Mouse (Mus musculus) MEL (cell line): ENCODE measurements around the gene Snx15. TPM values are rescaled to one million over a fixed set of nuclear protein-coding genes. Genes with fewer than 3 reads are reported as not detected.

Source experiments
- DNase-seq: peaks from one replicate; pipeline ENCODE4 v3.0.0; 2011; ENCODE audit warnings: low read depth, low spot score
- H3K27ac ChIP-seq: 2 replicates; pipeline ENCODE4 v1.5.1; 2012; ENCODE audit warnings: low read depth, mild to moderate bottlenecking, control low read depth, low read length, moderate library complexity; ENCODE audit not compliant: control insufficient read depth
- H3K27me3 ChIP-seq, 2 experiments: fragments of 150-350 bp in 1 of 2; sonication (generic) in 1 of 2; 2 replicates each; pipeline ENCODE4 v1.6.1; 2012; ENCODE audit warnings: low read length in 2 of 2, mild to moderate bottlenecking in 2 of 2, improper control_type of control experiment in 1 of 2, moderate library complexity in 1 of 2; ENCODE audit not compliant: insufficient read depth in 2 of 2, control insufficient read depth in 1 of 2
- H3K36me3 ChIP-seq, 2 experiments: 2 replicates each; pipeline ENCODE4 v1.6.1; 2012 to 2014; ENCODE audit warnings: low read length in 2 of 2, improper control_type of control experiment in 1 of 2, inconsistent platforms in 1 of 2, mild to moderate bottlenecking in 1 of 2; ENCODE audit not compliant: insufficient read depth in 2 of 2, control insufficient read depth in 1 of 2
- H3K4me1 ChIP-seq, 2 experiments: fragments of 150-350 bp in 1 of 2; sonication (generic) in 1 of 2; 2 replicates each; pipeline ENCODE4 v1.6.1; 2012; ENCODE audit warnings: low read length in 2 of 2, improper control_type of control experiment in 1 of 2, mild to moderate bottlenecking in 1 of 2; ENCODE audit not compliant: insufficient read depth in 2 of 2, control insufficient read depth in 1 of 2
- H3K4me3 ChIP-seq, 2 experiments: fragments of 150-350 bp in 1 of 2; sonication (generic) in 1 of 2; 2 replicates each; pipeline ENCODE4 v1.5.1; 2012; ENCODE audit warnings: low read depth in 2 of 2, low read length in 2 of 2, mild to moderate bottlenecking in 2 of 2, moderate library complexity in 2 of 2, control low read depth in 1 of 2, improper control_type of control experiment in 1 of 2; ENCODE audit not compliant: control insufficient read depth in 1 of 2, insufficient read depth in 1 of 2
- H3K79me2 ChIP-seq: 2 replicates; pipeline ENCODE4 v1.6.1; 2012; ENCODE audit warnings: mild to moderate bottlenecking, low read length, moderate library complexity; ENCODE audit not compliant: control insufficient read depth, poor library complexity, insufficient read depth
- H3K9ac ChIP-seq: 2 replicates; pipeline ENCODE4 v1.6.1; 2012; ENCODE audit warnings: low read depth, mild to moderate bottlenecking, control low read depth, low read length, moderate library complexity; ENCODE audit not compliant: control insufficient read depth, poor library complexity, severe bottlenecking
- H3K9me3 ChIP-seq: fragments of 150-350 bp; sonication (generic); replicated peaks from 2 replicates; pipeline ENCODE4 v1.6.1; 2012; ENCODE audit warnings: mild to moderate bottlenecking, low read length, improper control_type of control experiment, moderate library complexity; ENCODE audit not compliant: insufficient read depth
- CHD1 ChIP-seq: IDR thresholded peaks from 2 replicates; pipeline ENCODE4 v1.6.1; 2012; ENCODE audit warnings: low read depth, mild to moderate bottlenecking, inconsistent platforms, low read length, improper control_type of control experiment
- CHD2 ChIP-seq: IDR thresholded peaks from 2 replicates; pipeline ENCODE4 v1.6.1; 2011; ENCODE audit warnings: low read length, improper control_type of control experiment
- CTCF ChIP-seq, 3 experiments: IDR thresholded peaks in 2 of 3; conservative IDR thresholded peaks in 1 of 3; 2 replicates each; pipeline ENCODE4 v1.5.1; 2011 to 2012; ENCODE audit warnings: low read length in 3 of 3, low read depth in 2 of 3, mild to moderate bottlenecking in 2 of 3, improper control_type of control experiment in 1 of 3, inconsistent platforms in 1 of 3, mixed read lengths in 1 of 3, moderate library complexity in 1 of 3; ENCODE audit not compliant: control insufficient read depth in 1 of 3, insufficient read depth in 1 of 3, poor library complexity in 1 of 3, severe bottlenecking in 1 of 3
- E2F4 ChIP-seq: IDR thresholded peaks from 2 replicates; pipeline ENCODE4 v1.6.1; 2011; ENCODE audit warnings: low read depth, low read length, improper control_type of control experiment, borderline replicate concordance
- ELF1 ChIP-seq: IDR thresholded peaks from 2 replicates; pipeline ENCODE4 v1.6.1; 2014; ENCODE audit warnings: low read depth, mild to moderate bottlenecking, inconsistent platforms, low read length, improper control_type of control experiment, moderate library complexity
- EP300 ChIP-seq, 2 experiments: IDR thresholded peaks; 2 replicates each; pipeline ENCODE4 v1.6.1; 2011; ENCODE audit warnings: improper control_type of control experiment in 2 of 2, low read length in 2 of 2, low read depth in 1 of 2, mild to moderate bottlenecking in 1 of 2
- GABPA ChIP-seq: IDR thresholded peaks from 2 replicates; pipeline ENCODE4 v1.6.1; 2012; ENCODE audit warnings: low read depth, mild to moderate bottlenecking, inconsistent platforms, low read length, improper control_type of control experiment, moderate library complexity
- GATA1 ChIP-seq: IDR thresholded peaks from 2 replicates; pipeline ENCODE4 v1.6.1; 2011; ENCODE audit warnings: low read depth, low read length, improper control_type of control experiment
- HCFC1 ChIP-seq: IDR thresholded peaks from 2 replicates; pipeline ENCODE4 v1.6.1; 2012; ENCODE audit warnings: low read depth, mild to moderate bottlenecking, inconsistent platforms, low read length, improper control_type of control experiment, moderate library complexity
- JUND ChIP-seq: IDR thresholded peaks from 2 replicates; pipeline ENCODE4 v1.6.1; 2011; ENCODE audit warnings: low read depth, mild to moderate bottlenecking, improper control_type of control experiment, low read length
- KAT2A ChIP-seq: conservative IDR thresholded peaks from 2 replicates; pipeline ENCODE4 v1.6.1; 2012; ENCODE audit warnings: low read depth, low read length, improper control_type of control experiment, inconsistent platforms
- MAFK ChIP-seq: IDR thresholded peaks from 2 replicates; pipeline ENCODE4 v1.6.1; 2011; ENCODE audit warnings: low read depth, mild to moderate bottlenecking, low read length, improper control_type of control experiment, borderline replicate concordance
- MEF2A ChIP-seq: IDR thresholded peaks from 2 replicates; pipeline ENCODE4 v1.6.1; 2014; ENCODE audit warnings: low read depth, mild to moderate bottlenecking, inconsistent platforms, low read length, improper control_type of control experiment; ENCODE audit not compliant: poor library complexity, insufficient replicate concordance, severe bottlenecking; ENCODE audit errors: extremely low read depth
- MXI1 ChIP-seq: IDR thresholded peaks from 2 replicates; pipeline ENCODE4 v1.6.1; 2011; ENCODE audit warnings: mild to moderate bottlenecking, low read depth, low read length, improper control_type of control experiment
- MYC ChIP-seq: IDR thresholded peaks from 2 replicates; pipeline ENCODE4 v1.6.1; 2011; ENCODE audit warnings: low read depth, mild to moderate bottlenecking, low read length, improper control_type of control experiment, moderate library complexity
- NELFE ChIP-seq: IDR thresholded peaks from 2 replicates; pipeline ENCODE4 v1.6.1; 2011; ENCODE audit warnings: low read depth, low read length, improper control_type of control experiment
- NRF1 ChIP-seq: IDR thresholded peaks from 2 replicates; pipeline ENCODE4 v1.6.1; 2014; ENCODE audit warnings: low read depth, mild to moderate bottlenecking, inconsistent platforms, low read length, improper control_type of control experiment, moderate library complexity; ENCODE audit not compliant: poor library complexity, insufficient read depth, severe bottlenecking
- POLR2AphosphoS2 ChIP-seq: IDR thresholded peaks from 2 replicates; pipeline ENCODE4 v1.6.1; 2011; ENCODE audit warnings: low read length, improper control_type of control experiment
- RAD21 ChIP-seq: IDR thresholded peaks from 2 replicates; pipeline ENCODE4 v1.6.1; 2011; ENCODE audit warnings: mild to moderate bottlenecking, low read depth, low read length, improper control_type of control experiment
- SIN3A ChIP-seq: IDR thresholded peaks from 2 replicates; pipeline ENCODE4 v1.6.1; 2012; ENCODE audit warnings: low read length, improper control_type of control experiment, inconsistent platforms
- SMC3 ChIP-seq: IDR thresholded peaks from 2 replicates; pipeline ENCODE4 v1.6.1; 2011; ENCODE audit warnings: low read depth, low read length, improper control_type of control experiment
- TAL1 ChIP-seq: IDR thresholded peaks from 2 replicates; pipeline ENCODE4 v1.6.1; 2012; ENCODE audit warnings: mild to moderate bottlenecking, inconsistent platforms, low read length, moderate library complexity, mixed read lengths
- TBP ChIP-seq: IDR thresholded peaks from 2 replicates; pipeline ENCODE4 v1.8.0; 2011; ENCODE audit warnings: low read depth, low read length, improper control_type of control experiment
- UBTF ChIP-seq: IDR thresholded peaks from 2 replicates; pipeline ENCODE4 v1.6.1; 2012; ENCODE audit warnings: low read depth, mild to moderate bottlenecking, inconsistent platforms, low read length, improper control_type of control experiment, moderate library complexity, borderline replicate concordance; ENCODE audit not compliant: insufficient read depth
- USF1 ChIP-seq: IDR thresholded peaks from 2 replicates; pipeline ENCODE4 v1.6.1; 2014; ENCODE audit warnings: low read depth, mild to moderate bottlenecking, inconsistent platforms, low read length, improper control_type of control experiment, moderate library complexity
- USF2 ChIP-seq, 2 experiments: IDR thresholded peaks; 2 replicates each; pipeline ENCODE4 v1.6.1; 2011 to 2012; ENCODE audit warnings: improper control_type of control experiment in 2 of 2, low read length in 2 of 2, borderline replicate concordance in 1 of 2, inconsistent platforms in 1 of 2, low read depth in 1 of 2, mild to moderate bottlenecking in 1 of 2; ENCODE audit not compliant: insufficient read depth in 1 of 2
- ZC3H11A ChIP-seq: IDR thresholded peaks from 2 replicates; pipeline ENCODE4 v1.6.1; 2012; ENCODE audit warnings: low read depth, mild to moderate bottlenecking, inconsistent platforms, low read length, improper control_type of control experiment
- ZMIZ1 ChIP-seq: IDR thresholded peaks from 2 replicates; pipeline ENCODE4 v1.6.1; 2012; ENCODE audit warnings: low read depth, mild to moderate bottlenecking, inconsistent platforms, low read length, improper control_type of control experiment, moderate library complexity
- ZNF384 ChIP-seq: IDR thresholded peaks from 2 replicates; pipeline ENCODE4 v1.6.1; 2012; ENCODE audit warnings: low read depth, mild to moderate bottlenecking, inconsistent platforms, low read length, improper control_type of control experiment
- polyA plus RNA-seq, 2 experiments: library from polyadenylated mRNA; stranded (reverse) in 1 of 2; unstranded in 1 of 2; fragments of >175 nt in 1 of 2; fragments of >200 nt in 1 of 2; gene quantifications; 2 replicates each; pipeline versions ENCODE4 v1.2.1 to v1.2.4; 2012; ENCODE audit warnings: low replicate concordance in 2 of 2, low read depth in 1 of 2; ENCODE audit not compliant: insufficient read length in 2 of 2, insufficient read depth in 1 of 2, missing spikeins in 1 of 2
- total RNA-seq: library from RNA; depleted of rRNA; stranded (reverse); fragments of 300-350 nt; gene quantifications from 2 replicates; pipeline ENCODE4 v1.2.3, GENCODE M21; 2012

Gene Snx15
- total and polyA plus RNA-seq, 3 experiments, result 20.4 to 35.3 TPM; not detected in 1

GRCm38 (mm10) chr19:6088841-6089240 is 39.3 kb downstream of the Snx15 start:
- H3K36me3 ChIP-seq, result peaks cover 0 to 24% of the 10 kb centered on the region in 2 experiments
- peaks cover 30% of the 10 kb centered on the region for H3K79me2 ChIP-seq
- H3K27ac ChIP-seq, result no peak overlapping the region
- DNase-seq, result no peak
- TF ChIP-seq CHD1 (no peak), CTCF (IDR thresholded peaks at IDR 0.05 in 2 of 3, conservative IDR thresholded peaks at IDR 0.05 in 1 of 3; ENCODE audit: control insufficient read depth in 1 of 3, insufficient read depth in 1 of 3, low read depth in 2 of 3, low read length in 3 of 3, poor library complexity in 1 of 3, severe bottlenecking in 1 of 3) (no peak), EP300 (IDR thresholded peaks at IDR 0.05; ENCODE audit: low read depth in 1 of 2, low read length in 2 of 2) (no peak), ZC3H11A (no peak), USF2 (IDR thresholded peaks at IDR 0.05; ENCODE audit: borderline replicate concordance in 1 of 2, insufficient read depth in 1 of 2, low read depth in 1 of 2, low read length in 2 of 2) (no peak), SMC3 (no peak), SIN3A (no peak), KAT2A (no peak), NELFE (no peak), MEF2A (no peak), RAD21 (no peak), ELF1 (no peak), TAL1 (no peak), UBTF (no peak), NRF1 (no peak)
- H3K9me3 ChIP-seq, result no peaks in the 10 kb centered on the region
- peaks cover 0 to 2% of the 10 kb centered on the region in 2 experiments; a peak in 2 of 4 replicates for H3K4me1 ChIP-seq
- H3K9ac ChIP-seq, result no peak overlapping the region
- H3K4me3 ChIP-seq, result no peak overlapping the region
- H3K27me3 ChIP-seq, result no peaks in the 10 kb centered on the region

GRCm38 (mm10) chr19:6085417-6085879 is 42.7 kb downstream of the Snx15 start:
- Histone ChIP-seq H3K4me1 (peaks cover 0 to 5% of the 10 kb centered on the region in 2 experiments; a peak in 2 of 4 replicates), H3K27ac (peak overlapping the region; percentile 80), H3K9ac (peak overlapping the region; percentile 90), H3K9me3 (no peaks in the 10 kb centered on the region), H3K27me3 (no peaks in the 10 kb centered on the region), H3K36me3 (peaks cover 0 to 14% of the 10 kb centered on the region in 2 experiments), H3K79me2 (peaks cover 33% of the 10 kb centered on the region), H3K4me3 (peak overlapping the region; percentile 76 to 82)
- peak; percentile 91 for DNase-seq
- TF ChIP-seq TAL1 (no peak), ZNF384 (peak; percentile 99), JUND (no peak), SIN3A (peak; percentile 66; the same call in 1 of the 2 replicates), ZMIZ1 (no peak), CHD1 (no peak), TBP (0 out of 2 replicates have a peak, but pooled peaks have one; percentile 20), GATA1 (0 out of 2 replicates have a peak, but pooled peaks have one; percentile 35), USF1 (no peak), ELF1 (peak; percentile 66), HCFC1 (peak; percentile 68), UBTF (no peak), USF2 (IDR thresholded peaks at IDR 0.05; ENCODE audit: borderline replicate concordance in 1 of 2, insufficient read depth in 1 of 2, low read depth in 1 of 2, low read length in 2 of 2) (no peak), CHD2 (peak; percentile 41; the same call in 1 of the 2 replicates), MEF2A (no peak), MXI1 (no peak), MAFK (no peak), CTCF (IDR thresholded peaks at IDR 0.05 in 2 of 3, conservative IDR thresholded peaks at IDR 0.05 in 1 of 3; ENCODE audit: control insufficient read depth in 1 of 3, insufficient read depth in 1 of 3, low read depth in 2 of 3, low read length in 3 of 3, poor library complexity in 1 of 3, severe bottlenecking in 1 of 3) (no peak), MYC (no peak), GABPA (no peak), POLR2AphosphoS2 (no peak), E2F4 (no peak), EP300 (IDR thresholded peaks at IDR 0.05; ENCODE audit: low read depth in 1 of 2, low read length in 2 of 2) (no peak)
